Mouse (Mus musculus) midbrain, postnatal 0 days (tissue): ENCODE results near the gene Map3k7. TPM values are rescaled to one million over a fixed set of nuclear protein-coding genes. Genes with fewer than 3 reads are reported as not detected.
A peak's percentile ranks its signal among the peaks of the same experiment; 100 is the strongest.

Experiments
- ATAC-seq: fragments of 200-750 bp; cut with Nextera tagmentation; 2 replicates; pipeline ENCODE4 v1.8.0; 2017; ENCODE audit warnings: moderate number of reproducible peaks, mild to moderate bottlenecking, moderate TSS enrichment, moderate library complexity; ENCODE audit not compliant: low FRiP score
- DNase-seq: peaks from one replicate; pipeline ENCODE4 v3.0.0-alpha.2; 2015; ENCODE audit warnings: low spot score
- H3K27ac ChIP-seq: fragments of 300-500 bp; sonication (generic); 2 replicates; pipeline ENCODE4 v1.5.1; 2014; ENCODE audit warnings: low read depth, mild to moderate bottlenecking, low read length, mixed read lengths
- H3K27me3 ChIP-seq: fragments of 300-500 bp; sonication (generic); 2 replicates; pipeline ENCODE4 v1.6.1; 2014; ENCODE audit warnings: low read length, control low read depth, mixed read lengths; ENCODE audit not compliant: insufficient read depth
- H3K36me3 ChIP-seq: fragments of 300-500 bp; sonication (generic); 2 replicates; pipeline ENCODE4 v1.6.1; 2014; ENCODE audit warnings: low read length, control low read depth, mixed read lengths; ENCODE audit not compliant: insufficient read depth
- H3K4me1 ChIP-seq: fragments of 300-500 bp; sonication (generic); 2 replicates; pipeline ENCODE4 v1.6.1; 2014; ENCODE audit warnings: mild to moderate bottlenecking, control low read depth, antibody characterized with exemption, low read length, mixed read lengths; ENCODE audit not compliant: insufficient read depth
- H3K4me2 ChIP-seq: fragments of 300-500 bp; sonication (generic); 2 replicates; pipeline ENCODE4 v1.6.1; 2014; ENCODE audit warnings: low read depth, mild to moderate bottlenecking, low read length, mixed read lengths; ENCODE audit not compliant: poor library complexity, severe bottlenecking
- H3K4me3 ChIP-seq: fragments of 300-500 bp; sonication (generic); 2 replicates; pipeline ENCODE4 v1.5.1; 2014; ENCODE audit warnings: low read depth, mild to moderate bottlenecking, low read length, moderate library complexity
- H3K9ac ChIP-seq: fragments of 300-500 bp; sonication (generic); replicated peaks from 2 replicates; pipeline ENCODE4 v1.6.1; 2014; ENCODE audit warnings: mild to moderate bottlenecking, low read length, moderate library complexity, mixed read lengths; ENCODE audit not compliant: poor library complexity, severe bottlenecking
- H3K9me3 ChIP-seq: fragments of 300-500 bp; sonication (generic); 2 replicates; pipeline ENCODE4 v1.6.1; 2016; ENCODE audit warnings: low read length, control low read depth
- CTCF ChIP-seq: IDR thresholded peaks from 2 replicates; pipeline ENCODE4 v1.5.1; 2016; ENCODE audit warnings: antibody characterized with exemption, mild to moderate bottlenecking
- WGBS: fragments of 180-500 bp; shearing (Covaris S2); extraction: QIAGEN DNeasy Blood & Tissue Kit; methylation state at CpG from one replicate; pipeline ENCODE4 v1.1.7; 2014; 5-methylcytosine and 5-hydroxymethylcytosine counted together
- polyA plus RNA-seq: library from polyadenylated mRNA; unstranded; fragments of >200 nt; fragmentation: Nextera tagmentation; extraction: Ambion mirVana; gene quantifications from 2 replicates; pipeline ENCODE4 v1.2.1, GENCODE M21; 2015
- total RNA-seq: library from RNA; depleted of rRNA; stranded (reverse); fragments of >200 nt; gene quantifications from 2 replicates; pipeline ENCODE4 v1.2.3, GENCODE M21; 2014

Map3k7 gene
- total and polyA plus RNA-seq, 2 experiments from 2014 or later, result 15.5 to 38.7 TPM

GRCm38 (mm10) chr4:31937376-31938281 is 26.3 kb upstream of the Map3k7 start:
- Histone ChIP-seq H3K27me3 (peaks cover 6% of the 10 kb centered on the region), H3K9me3 (no peaks in the 10 kb centered on the region), H3K27ac (no peak overlapping the region), H3K9ac (peak overlapping the region; percentile 50), H3K4me2 (peak overlapping the region; percentile 78), H3K4me1 (no peaks in the 10 kb centered on the region), H3K4me3 (peak overlapping the region; percentile 34), H3K36me3 (no peaks in the 10 kb centered on the region)
- ATAC-seq (0 out of 2 replicates have a peak, but pooled peaks have one; percentile 31), DNase-seq (peak; percentile 21)
- 2% methylated on average over 36 of the region's 36 CpGs for WGBS
- no peak for TF ChIP-seq CTCF

GRCm38 (mm10) chr4:31938416-31939106 is 25.3 kb upstream of the Map3k7 start:
- H3K36me3 ChIP-seq, result no peaks in the 10 kb centered on the region
- ATAC-seq (peak; percentile 54; the same call in 1 of the 2 replicates), DNase-seq (peak; percentile 91)
- H3K27me3 ChIP-seq, result peaks cover 6% of the 10 kb centered on the region
- H3K4me1 ChIP-seq, result no peaks in the 10 kb centered on the region
- H3K4me2 ChIP-seq, result no peak overlapping the region
- no peaks in the 10 kb centered on the region for H3K9me3 ChIP-seq
- 21% methylated on average over 9 of the region's 9 CpGs for WGBS
- H3K4me3 ChIP-seq, result no peak overlapping the region
- H3K9ac ChIP-seq, result no peak overlapping the region
- TF ChIP-seq CTCF, result peak; percentile 84
- H3K27ac ChIP-seq, result no peak overlapping the region

GRCm38 (mm10) chr4:31941616-31942015 is 22.3 kb upstream of the Map3k7 start:
- H3K36me3 ChIP-seq, result no peaks in the 10 kb centered on the region
- WGBS, result 59% methylated on average over 4 of the region's 4 CpGs
- DNase-seq, result no peak
- ATAC-seq, result no peak
- H3K27ac ChIP-seq, result no peak overlapping the region
- TF ChIP-seq CTCF, result no peak
- no peak overlapping the region for H3K9ac ChIP-seq
- peaks cover 6% of the 10 kb centered on the region for H3K27me3 ChIP-seq
- no peak overlapping the region for H3K4me2 ChIP-seq
- H3K9me3 ChIP-seq, result no peaks in the 10 kb centered on the region
- H3K4me1 ChIP-seq, result no peaks in the 10 kb centered on the region
- no peak overlapping the region for H3K4me3 ChIP-seq

GRCm38 (mm10) chr4:31943045-31943444 is 20.9 kb upstream of the Map3k7 start:
- no peak for ATAC-seq
- no peaks in the 10 kb centered on the region for H3K36me3 ChIP-seq
- peaks cover 3% of the 10 kb centered on the region; the same call in 1 of the 2 replicates for H3K27me3 ChIP-seq
- DNase-seq, result no peak
- H3K27ac ChIP-seq, result no peak overlapping the region
- no peak for TF ChIP-seq CTCF
- H3K9me3 ChIP-seq, result no peaks in the 10 kb centered on the region
- H3K4me2 ChIP-seq, result no peak overlapping the region
- H3K4me3 ChIP-seq, result no peak overlapping the region
- 90% methylated on average over 2 of the region's 2 CpGs for WGBS
- no peak overlapping the region for H3K9ac ChIP-seq
- no peaks in the 10 kb centered on the region for H3K4me1 ChIP-seq

- Histone ChIP-seq H3K4me2 (peak overlapping the region; percentile 64), H3K9me3 (no peaks in the 10 kb centered on the region), H3K27me3 (no peaks in the 10 kb centered on the region), H3K4me3 (peak overlapping the region; percentile 82), H3K9ac (peak overlapping the region; percentile 84), H3K36me3 (no peaks in the 10 kb centered on the region), H3K4me1 (peaks cover 2% of the 10 kb centered on the region; the same call in 1 of the 2 replicates), H3K27ac (peak overlapping the region; percentile 91)
- no peak for TF ChIP-seq CTCF
- under 1% methylated on average over 42 of the region's 47 CpGs for WGBS
- ATAC-seq, result peak; percentile 0
- DNase-seq, result peak; percentile 2
Measured at GRCm38 (mm10) chr4:31964194-31964875, 438 bp downstream of the Map3k7 start.
